Mouse (Mus musculus): ENCODE results near the gene Rfx2.
A peak's percentile ranks its signal among the peaks of the same experiment; 100 is the strongest.

Gene Rfx2

DNA sequence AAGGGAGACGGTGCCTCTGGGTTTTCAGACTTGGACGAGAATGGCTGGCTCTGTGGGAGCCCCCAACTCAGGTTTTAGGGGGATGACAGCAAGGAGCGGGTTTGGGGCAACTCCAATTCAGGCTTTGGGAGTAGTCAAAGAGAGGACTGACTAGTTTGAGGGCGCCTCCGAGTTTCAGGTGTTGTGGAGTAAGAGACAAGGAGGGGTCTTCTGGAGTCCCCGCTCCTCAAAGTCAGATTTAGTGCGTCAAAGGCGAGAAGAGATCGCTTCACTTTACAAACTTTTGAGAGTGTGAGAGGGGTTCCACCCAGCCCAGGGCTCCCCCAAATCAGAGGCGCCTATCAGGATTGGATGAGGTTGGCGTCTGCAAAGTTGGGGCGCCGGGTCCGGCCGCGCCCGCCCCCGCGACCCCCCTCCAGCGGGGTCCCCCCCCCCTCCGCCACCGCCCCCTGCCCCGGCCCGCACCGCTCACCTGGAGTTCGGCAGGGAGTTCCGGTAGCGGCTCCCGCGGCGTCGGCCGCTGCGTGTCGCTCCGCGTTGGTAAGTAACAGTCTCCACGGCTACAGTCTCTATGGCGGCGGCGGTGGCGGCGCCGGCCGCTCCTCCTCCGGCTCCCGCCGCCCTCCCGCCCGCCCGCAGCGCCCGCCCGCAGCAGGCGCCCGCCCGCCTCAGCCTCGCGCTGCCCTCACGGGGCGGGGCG lies at the start of gene Rfx2:
Gene Rfx2 (minus strand): TSS at position 603 of the 700 bp plus-strand sequence.
- DNase-seq (ENCODE audit: low spot score) = no peak

DNA sequence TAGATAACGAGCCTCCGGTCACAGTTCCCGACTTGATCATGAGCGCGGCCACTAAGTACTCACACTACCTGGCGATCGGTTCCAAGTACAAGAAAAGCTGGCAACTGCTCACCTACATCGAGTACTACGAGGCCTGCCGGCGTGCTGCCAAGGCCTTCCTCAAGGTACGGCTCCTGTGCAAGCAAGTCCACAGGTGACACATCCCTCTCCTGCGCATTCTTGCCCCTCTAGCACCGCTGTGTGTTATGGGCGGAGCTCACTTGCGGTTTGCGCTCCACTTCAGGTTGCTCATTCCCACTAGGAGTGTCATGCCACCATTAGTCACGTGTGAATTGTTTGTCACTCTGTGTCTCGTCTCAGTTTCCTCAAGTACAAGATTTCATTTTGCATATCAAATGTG lies 46.6 kb upstream of the Rfx2 start:
- DNase-seq (ENCODE audit: low spot score) = no peak

DNA sequence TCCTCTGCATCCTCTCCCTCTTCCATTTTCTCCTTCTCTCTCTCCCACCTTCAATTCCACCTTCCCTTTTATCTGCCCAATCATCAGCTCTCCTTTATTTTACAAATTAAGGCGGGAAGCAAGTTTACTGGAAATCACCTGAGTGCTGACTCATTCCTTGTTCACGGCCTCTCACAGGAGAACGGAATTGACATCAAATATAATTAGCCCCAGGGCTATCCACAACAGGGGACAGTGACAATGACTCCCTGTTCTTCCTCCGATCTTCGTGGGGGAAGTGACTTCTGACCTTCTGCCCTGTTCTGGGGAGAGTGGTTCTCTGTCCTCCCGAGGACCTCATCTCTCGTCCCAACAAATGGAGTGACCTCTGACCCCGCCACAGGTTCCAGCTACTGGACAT lies 46.2 kb upstream of the Rfx2 start:
- no peak for DNase-seq (ENCODE audit: low spot score)

DNA sequence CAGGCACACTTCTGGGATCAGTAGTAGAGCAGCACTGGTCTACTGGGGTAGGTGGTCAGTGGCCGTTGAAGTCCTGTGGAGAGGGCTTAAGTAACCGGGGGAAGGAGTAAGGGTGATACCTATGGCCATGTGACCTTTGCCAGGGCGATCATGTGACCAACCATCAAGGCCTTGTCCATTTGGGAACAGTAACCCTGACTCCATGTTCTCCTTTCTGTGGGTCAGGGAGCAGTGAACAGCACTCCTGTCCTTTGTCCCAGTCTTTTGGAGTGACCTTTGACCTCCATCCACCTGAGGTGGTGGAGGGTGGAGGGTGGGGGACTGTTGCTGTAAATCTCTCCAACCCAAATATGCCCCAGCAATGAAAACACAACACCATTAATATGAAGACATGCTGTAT lies 45.7 kb upstream of the Rfx2 start:
- DNase-seq (ENCODE audit: low spot score) = no peak

DNA sequence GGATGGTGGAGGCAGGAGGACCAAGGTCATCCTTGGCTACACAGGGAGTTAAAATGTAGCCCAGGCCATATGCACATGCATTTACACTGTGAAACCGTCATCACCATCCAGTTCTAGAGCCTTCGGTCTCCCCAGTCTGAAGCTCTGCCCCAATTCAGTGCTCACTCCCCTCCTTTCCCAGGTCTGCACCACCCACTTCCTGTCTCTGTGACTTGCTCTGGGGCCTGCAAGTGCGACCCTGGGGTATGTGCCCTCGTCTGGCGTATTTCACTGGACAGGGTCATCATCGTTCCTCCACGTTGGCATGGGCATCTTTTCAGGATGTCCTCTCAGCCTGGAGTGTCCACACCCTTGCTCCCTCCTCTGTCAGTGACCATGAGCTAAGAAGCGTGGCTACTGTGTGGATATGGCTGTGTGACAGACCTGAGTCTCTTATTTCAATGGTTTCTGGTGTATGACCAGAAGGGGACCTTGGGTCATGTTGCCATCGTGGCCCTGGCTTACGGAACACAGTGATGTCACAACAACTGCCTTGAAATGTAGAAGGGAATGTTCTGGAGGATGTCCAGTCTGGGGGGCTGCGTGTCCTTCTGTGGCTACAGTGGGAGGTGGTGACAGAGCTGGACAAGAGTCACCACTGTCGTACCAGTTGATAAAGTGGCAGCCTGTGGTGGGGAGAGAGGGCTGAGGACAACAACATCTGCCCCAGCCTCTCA lies 44.3 kb upstream of the Rfx2 start, which contains the start of gene 1700061G19Rik:
Gene 1700061G19Rik (plus strand): TSS at position 542 of the 716 bp plus-strand sequence.
- no peak for DNase-seq (ENCODE audit: low spot score)

DNA sequence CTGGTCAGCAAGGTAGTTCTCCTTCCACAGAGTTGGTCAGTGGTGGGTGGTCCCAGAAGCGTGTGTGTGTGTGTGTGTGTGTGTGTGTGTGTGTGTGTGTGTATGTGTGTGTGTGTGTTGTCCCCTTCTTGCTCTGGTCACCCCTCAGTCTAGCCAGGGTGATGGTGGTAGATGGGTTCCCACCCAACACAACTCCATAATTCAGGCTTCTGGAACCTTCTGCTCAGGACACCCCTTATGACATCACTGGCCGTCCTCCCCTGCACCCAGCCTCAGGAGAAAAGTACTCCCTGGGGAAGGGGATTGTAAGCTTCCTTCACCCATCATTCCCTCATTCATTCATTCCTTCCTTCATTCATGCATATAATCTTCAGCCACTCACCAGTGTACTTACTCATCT lies 43.4 kb upstream of the Rfx2 start, which contains the start of gene Acsbg2:
Gene Acsbg2 (minus strand): TSS at position 211 of the 400 bp plus-strand sequence.
- DNase-seq (ENCODE audit: low spot score) = no peak

DNA sequence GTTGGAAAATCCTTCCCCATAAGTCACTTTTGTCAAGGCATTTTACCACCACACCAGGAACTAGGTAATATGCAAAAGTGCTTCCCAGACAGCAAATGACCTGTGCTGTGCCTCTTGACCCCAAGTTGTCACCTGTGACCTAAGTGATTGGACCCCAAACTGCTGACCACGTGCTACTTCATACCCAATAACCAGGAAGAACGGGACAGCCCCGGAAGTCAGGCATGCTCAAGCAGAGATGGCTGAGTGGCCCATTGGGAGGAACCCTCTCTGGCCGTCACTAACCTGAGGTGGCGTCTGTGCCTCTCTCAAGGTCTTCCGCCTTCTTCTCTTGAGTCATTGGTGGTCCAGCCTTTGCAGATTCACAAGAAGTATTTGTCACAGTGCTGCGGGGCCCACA lies 41.7 kb upstream of the Rfx2 start:
- no peak for DNase-seq (ENCODE audit: low spot score)

DNA sequence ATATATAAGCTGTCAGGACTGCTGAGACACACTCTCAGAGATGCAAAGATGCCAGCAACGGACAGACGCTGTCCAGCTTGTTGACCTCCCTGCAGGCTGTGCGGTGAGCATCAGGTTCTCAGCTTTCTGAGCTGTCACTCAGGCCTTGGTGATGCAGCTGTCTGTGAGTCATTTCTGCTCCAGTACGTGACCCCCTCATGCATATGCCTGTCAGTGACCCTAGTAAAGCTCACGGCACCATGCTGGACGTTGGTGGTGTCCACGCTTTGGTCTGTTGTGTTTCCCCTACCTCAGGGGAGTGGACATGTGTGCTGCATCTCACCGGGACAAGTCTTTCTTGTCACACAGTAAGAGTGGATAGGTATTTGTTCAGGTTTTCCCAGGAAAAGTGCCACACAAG lies 41.0 kb upstream of the Rfx2 start:
- no peak for DNase-seq (ENCODE audit: low spot score)

DNA sequence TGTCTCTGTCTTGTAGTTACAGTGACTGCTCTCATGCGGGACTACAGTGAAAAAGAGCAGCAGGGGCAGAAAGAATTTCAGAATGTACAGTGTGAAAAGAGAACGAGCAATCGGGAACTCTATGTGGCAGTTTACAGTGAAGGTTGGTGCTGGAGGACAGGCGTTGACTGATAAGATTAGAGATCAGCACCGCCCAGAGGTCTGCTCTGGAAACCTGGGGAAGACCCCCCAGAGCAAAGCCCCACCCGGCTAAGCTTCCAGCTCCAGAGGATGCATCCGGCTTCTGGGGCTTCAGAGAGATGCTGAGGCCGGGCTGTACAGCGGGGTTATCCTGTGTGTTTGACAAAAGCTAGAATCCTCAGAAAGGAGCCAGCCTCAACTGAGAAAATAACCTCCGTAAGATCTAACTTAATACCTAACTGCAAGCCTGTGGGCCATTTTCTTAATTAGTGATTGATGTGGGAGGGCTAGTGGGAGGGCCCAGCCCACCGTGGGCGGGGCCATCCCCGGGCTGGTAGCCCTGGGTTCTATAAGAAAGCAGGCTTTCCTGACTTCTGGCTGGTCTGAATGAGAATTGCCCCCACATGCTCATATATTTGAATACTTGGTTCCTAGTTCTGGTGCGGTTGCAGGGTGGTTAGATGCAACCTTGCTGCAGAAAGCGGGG lies 39.6 kb upstream of the Rfx2 start:
- no peak for DNase-seq (ENCODE audit: low spot score)

DNA sequence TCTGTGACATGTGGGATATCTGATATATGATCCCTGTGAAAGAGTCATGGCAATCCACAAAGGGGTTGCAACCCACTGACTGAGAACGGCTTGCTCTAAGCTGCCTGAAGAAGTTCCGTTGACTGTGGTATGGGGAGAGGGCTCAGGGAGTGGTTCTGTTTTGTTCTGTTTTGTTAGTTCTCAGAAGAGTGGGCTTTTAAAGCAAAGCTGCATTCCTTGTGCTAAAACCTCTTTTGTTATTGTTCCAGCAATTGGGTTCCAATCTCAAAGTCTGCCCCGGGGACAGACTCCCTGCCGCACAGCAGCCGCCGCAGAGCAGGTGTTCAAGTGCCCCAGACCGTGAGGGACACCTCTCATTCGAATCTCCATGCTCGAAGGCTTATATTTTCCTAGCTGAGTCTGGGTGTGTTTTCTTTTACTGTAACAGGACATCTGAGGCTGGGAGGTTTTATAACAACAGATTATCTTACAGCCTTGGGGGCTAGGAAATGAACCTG lies 38.7 kb upstream of the Rfx2 start:
- no peak for DNase-seq (ENCODE audit: low spot score)

DNA sequence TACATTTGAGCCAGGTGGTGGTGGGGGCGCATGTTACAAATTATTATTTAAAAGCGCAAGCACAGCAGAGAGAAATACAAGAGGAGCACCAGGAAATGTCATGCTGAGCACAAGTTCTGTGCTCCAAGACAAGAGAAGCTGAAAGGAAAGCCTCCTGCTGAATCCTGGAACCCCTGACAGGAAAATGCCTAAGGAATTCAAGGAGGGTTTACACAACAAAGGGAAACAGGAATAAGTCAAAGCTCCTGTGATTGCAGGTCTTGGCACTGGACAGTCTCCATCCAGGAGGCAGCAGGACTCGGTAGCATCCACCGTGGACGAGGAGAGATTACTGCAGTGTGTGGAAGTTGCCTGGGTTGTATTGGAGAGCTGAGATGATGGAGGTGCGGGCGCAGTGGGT lies 35.3 kb upstream of the Rfx2 start:
- no peak for DNase-seq (ENCODE audit: low spot score)

DNA sequence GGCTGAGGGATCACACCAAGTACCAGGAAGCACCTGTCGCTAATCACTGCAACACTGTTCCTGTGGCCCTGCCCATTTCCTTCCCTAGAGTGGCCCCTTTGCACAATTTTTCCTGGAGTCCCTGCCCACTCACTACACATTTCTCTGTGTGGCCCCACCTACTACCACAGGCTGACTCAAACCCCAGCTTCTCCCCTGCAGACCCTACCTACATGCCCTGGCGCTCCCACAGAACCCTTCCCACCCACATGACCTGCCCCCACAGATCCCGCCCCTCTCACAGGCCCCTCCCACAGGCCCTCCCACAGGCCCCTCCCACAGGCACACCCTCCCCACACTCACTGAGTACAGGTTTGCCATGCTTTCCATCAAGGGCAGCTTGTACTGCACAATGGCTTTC lies 30.4 kb upstream of the Rfx2 start:
- no peak for DNase-seq (ENCODE audit: low spot score)

DNA sequence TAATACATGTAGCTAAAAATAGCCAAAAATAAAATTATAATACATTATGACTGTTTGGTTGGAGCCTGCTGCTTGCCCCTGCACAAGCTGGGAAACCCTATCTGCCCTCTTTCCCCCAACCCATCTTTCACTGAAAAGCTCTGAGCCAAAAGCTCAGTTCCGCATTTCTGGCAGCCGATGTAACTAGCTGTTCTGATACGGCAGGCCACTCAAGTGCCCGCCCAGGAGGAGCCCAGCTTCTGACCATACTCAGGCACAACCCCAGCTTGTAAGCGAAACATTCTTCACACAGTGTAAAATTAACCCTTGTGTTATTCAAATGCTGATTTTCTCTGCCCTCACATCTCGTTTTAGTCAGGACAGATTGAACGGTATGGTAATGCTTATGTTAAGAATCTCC lies 28.1 kb upstream of the Rfx2 start:
- no peak for DNase-seq (ENCODE audit: low spot score)

DNA sequence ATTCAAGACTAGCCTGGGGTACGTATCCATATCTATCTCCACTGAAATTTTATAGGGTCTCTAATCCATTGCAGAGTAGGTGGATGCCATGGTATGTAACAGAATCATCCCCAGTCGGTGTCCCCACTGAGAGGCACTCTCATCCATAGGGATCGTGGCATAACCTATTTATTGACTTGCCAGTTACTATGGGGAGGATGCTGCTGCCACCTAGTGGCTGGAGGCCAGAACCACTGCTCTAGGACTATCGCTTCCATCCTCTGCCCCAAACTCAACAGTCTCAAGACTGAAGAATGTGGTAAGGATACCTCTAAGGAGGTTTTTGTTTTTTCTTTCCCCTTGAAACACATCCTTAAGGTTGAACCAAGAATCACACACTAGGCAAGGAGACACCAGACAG lies 27.4 kb upstream of the Rfx2 start:
- peak; percentile 79 for DNase-seq (ENCODE audit: low spot score)

DNA sequence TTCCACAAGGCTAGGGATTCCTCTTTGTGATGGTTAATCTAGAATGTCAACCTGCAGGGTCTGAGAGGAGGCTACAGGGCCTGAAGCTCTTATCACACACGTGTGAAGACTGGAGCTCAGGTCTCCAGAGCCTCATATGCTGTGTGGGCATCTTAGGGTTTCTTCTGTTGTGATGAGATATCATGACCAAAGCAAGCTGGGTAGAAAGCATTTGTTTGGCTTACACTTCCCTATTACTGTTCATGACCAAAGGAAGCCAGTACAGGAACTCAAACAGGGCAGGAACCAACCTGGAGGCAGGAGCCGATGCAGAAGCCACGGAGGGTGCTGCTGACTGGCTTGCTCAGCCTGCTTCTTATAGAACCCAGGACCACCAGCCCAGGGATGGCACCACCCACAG lies 24.6 kb upstream of the Rfx2 start:
- DNase-seq (ENCODE audit: low spot score) = no peak

DNA sequence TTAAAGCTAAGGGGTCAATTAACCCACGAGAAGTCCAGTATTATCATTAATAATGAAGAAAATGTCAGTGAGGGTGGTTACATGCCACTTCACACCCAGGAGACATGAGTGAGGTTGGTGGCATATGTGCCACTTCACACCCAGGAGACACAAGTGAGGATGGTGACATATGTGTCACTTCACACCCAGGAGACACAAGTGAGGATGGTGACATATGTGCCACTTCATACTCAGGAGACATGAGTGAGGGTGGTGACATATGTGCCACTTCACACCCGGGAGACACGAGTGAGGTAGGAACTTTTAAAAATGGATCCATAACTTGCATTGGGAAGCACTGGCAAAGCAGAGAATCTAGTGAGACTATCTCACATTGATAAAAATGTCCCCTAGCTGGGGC lies 20.4 kb upstream of the Rfx2 start:
- DNase-seq (ENCODE audit: low spot score) = no peak

DNA sequence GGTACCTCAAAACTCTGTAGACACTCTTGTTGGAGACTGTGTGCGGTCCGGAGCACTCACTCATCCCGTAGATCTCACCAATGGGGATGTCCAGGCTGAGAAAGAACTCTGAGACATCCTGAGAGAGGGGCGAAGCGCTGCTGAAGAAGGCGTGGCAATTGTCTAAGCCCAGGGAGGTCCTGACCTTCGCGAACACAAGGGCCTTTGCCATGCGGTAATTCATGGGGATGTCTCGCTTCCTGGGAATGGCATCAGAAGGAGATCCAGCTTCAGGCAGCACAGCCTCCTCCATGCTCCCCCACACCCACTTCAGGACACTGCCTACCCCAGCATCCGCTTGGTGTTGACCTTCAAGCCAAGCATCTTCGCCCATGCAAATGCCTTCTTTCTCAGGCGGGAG lies 18.9 kb upstream of the Rfx2 start:
- no peak for DNase-seq (ENCODE audit: low spot score)

DNA sequence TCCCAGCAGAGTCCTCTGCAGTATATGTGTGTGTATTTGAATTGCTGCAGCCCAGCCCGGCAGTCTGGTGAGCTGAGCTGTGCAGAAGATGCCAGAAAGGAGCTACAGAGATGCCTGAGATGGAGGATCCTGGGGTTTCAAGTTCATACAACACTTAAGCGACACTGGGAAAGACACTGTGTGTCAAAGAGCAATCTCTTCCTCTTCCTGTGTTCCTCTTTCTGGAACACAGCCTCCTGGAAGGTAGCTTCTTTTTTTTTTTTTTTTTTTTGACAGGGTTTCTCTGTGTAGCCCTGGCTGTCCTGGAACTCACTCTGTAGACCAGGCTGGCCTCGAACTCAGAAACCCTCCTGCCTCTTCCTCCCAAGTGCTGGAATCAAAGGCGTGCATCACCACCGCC lies 18.0 kb upstream of the Rfx2 start:
- DNase-seq (ENCODE audit: low spot score) = no peak

DNA sequence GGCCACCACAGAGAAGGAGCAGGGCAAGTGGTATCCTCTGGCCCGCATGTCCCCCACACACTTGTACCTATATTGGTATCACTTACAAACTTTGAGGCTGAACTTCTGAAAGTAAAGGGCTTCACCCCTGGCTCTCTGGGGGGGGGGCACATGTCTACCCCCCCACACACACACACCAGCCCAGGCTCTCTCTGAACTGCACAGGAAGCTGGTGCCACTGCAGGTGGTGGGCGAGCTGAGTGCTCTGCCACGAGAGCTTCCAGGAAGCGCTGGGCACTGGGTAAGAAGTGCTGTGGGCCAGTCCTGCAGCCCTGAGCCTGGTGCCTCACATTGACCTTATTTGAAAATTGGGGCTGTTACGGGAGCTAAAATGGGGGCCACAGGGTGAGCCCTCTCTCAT lies 12.9 kb upstream of the Rfx2 start:
- DNase-seq (ENCODE audit: low spot score) = no peak

DNA sequence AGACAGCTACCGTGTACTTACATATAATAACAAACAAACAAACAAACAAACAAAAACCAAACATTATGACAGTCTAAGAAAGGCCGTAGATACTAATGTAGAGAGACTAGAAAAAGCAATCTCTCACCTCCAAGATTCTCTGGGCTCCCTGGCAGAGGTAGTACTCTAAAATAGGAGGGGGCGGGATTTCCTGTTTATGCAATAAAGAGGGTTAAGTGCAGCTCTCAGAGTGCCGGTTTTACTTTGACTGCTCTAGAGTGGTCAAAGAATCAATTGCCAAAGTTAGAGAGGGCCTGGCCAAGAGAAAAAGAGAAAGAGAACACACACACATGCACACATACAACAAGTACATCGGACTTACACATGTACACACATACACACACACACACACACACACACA lies 11.4 kb upstream of the Rfx2 start:
- no peak for DNase-seq (ENCODE audit: low spot score)

DNA sequence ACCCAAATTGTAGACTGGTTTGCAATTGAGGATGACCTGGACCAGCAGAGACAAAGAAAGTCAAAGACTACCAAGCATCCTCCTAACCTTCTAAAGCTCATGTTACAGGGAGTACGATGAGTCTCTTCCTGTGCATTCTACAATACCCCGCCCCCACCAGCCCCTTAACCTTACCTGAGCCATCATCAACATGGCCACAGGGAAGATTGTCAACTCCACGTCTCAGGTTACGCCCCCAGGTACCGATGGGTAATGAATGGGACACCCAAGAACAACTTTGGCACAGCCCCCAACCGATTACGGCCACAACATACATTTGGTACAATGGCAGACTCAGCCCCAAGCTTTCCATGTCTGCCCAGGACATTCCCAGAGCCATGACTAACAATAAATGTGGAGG lies 9.7 kb upstream of the Rfx2 start:
- DNase-seq (ENCODE audit: low spot score) = no peak

DNA sequence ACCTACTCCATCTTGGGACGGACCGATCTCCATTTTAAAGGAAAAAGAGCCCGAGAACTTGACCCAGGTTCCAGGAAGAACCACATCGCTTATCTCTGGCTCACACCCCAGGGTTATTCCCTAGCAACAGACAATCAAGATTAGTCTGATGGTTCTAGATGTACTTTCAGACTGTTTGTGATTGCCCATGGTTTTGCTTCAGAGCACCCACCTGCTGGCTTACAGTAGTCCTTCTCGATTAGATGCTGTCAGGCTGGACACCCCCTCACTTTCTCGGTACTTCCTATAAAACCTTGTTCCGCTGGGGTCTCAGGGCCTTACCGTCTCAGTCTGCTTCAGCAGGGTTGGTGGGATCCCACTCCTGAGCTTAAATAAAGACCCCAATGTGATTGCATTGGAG lies 5.5 kb upstream of the Rfx2 start:
- no peak for DNase-seq (ENCODE audit: low spot score)

DNA sequence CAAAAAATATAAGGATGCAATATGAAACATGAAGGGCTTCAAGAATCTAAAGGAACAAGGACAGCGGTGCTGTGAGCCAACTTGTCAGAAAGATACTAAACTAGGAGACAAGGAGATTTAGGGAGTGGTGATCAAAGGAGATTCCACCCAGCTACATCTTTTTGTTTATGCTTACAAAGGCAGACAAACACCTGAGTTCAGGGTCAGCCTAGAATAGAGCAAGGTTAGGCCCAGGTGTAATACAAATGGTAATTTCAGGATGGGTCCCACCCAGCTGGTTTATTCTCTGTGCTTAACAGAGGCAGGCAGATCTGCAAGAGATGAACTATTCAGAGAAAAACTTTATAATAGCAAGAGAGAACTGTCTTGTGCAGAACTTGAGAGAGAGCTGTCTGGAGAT lies 2.6 kb upstream of the Rfx2 start:
- DNase-seq (ENCODE audit: low spot score) = no peak

All from testis, postnatal 10 days (tissue).